In the genomic region with DNA sequence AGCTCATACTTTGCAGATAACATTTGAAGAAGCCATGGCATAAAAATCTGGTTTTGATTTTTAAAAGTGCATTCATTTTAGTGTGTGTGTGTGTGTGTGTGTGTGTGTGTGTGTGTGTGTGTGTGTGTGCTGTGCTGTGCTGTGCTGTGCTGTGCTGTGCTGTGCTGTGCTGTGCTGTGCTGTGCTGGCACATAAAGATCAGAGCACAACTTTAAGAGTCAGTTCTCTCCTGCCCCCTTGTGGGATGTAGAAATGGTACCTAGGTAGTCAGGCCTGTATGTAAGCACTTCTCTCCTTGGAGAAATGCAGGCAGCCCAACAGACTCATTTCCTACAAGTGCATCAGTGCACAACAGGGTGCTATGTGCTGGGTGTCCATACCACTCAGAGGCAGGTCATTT, we compare ENCODE assay signal across 10 mouse cellular contexts.
DNase-seq lines count a peak whose midpoint lies in the region; ATAC-seq lines count a peak whose summit lies in the region.
"Had no signal": no experiment of that assay in that cellular context is flagged by ENCODE, and none has a peak within 500 bp of the region (broad histone marks: within the 10 kb centered on the region; RNA-seq: fewer than 3 reads in every experiment).

No protein-coding gene starts in this region.

- H3K4me3 ChIP-seq in forebrain, embryonic 11.5 days (ENCODE audit: low read depth, low read length), result no peak overlapping the region
- H3K4me3 ChIP-seq in intestine, embryonic 15.5 days (replicated peaks), result no peak overlapping the region
- no peak overlapping the region for H3K4me3 ChIP-seq in neural tube, embryonic 15.5 days (replicated peaks)
- H3K4me3 ChIP-seq: embryonic facial prominence, embryonic 15.5 days; liver, embryonic 15.5 days had no signal

- no peak overlapping the region for H3K4me2 ChIP-seq in forebrain, embryonic 11.5 days (ENCODE audit: low read depth, low read length, severe bottlenecking)
- no peak overlapping the region for H3K4me2 ChIP-seq in intestine, embryonic 15.5 days (replicated peaks)
- no peak overlapping the region for H3K4me2 ChIP-seq in neural tube, embryonic 15.5 days
- H3K4me2 ChIP-seq: embryonic facial prominence, embryonic 15.5 days; liver, embryonic 15.5 days had no signal

- H3K9ac ChIP-seq in forebrain, embryonic 11.5 days (ENCODE audit: low read length), result no peak overlapping the region
- no peak overlapping the region for H3K9ac ChIP-seq in intestine, embryonic 15.5 days
- no peak overlapping the region for H3K9ac ChIP-seq in neural tube, embryonic 15.5 days (replicated peaks)
- H3K9ac ChIP-seq: embryonic facial prominence, embryonic 15.5 days; liver, embryonic 15.5 days had no signal

- peak; percentile 86; the same call in 1 of the 2 replicates for ATAC-seq in forebrain, embryonic 11.5 days (replicated peaks; ENCODE audit: low FRiP score)
- peak; percentile 78 for ATAC-seq in intestine, embryonic 15.5 days
- peak; percentile 61; the same call in 1 of the 2 replicates for ATAC-seq in neural tube, embryonic 15.5 days (ENCODE audit: low FRiP score)
- ATAC-seq in monocyte, adult 5-6 weeks (replicated peaks; ENCODE audit: insufficient number of reproducible peaks, low FRiP score, low TSS enrichment, poor library complexity, severe bottlenecking), result no peak

- no peaks in the 10 kb centered on the region for H3K9me3 ChIP-seq in forebrain, embryonic 11.5 days (ENCODE audit: control insufficient read depth, low read length)
- H3K9me3 ChIP-seq in intestine, embryonic 15.5 days, result no peaks in the 10 kb centered on the region
- no peaks in the 10 kb centered on the region for H3K9me3 ChIP-seq in neural tube, embryonic 15.5 days (replicated peaks)
- H3K9me3 ChIP-seq: embryonic facial prominence, embryonic 15.5 days; liver, embryonic 15.5 days had no signal

- no peaks in the 10 kb centered on the region for H3K27me3 ChIP-seq in forebrain, embryonic 11.5 days (ENCODE audit: control insufficient read depth, insufficient read depth, low read length)
- H3K27me3 ChIP-seq in intestine, embryonic 15.5 days (replicated peaks), result no peaks in the 10 kb centered on the region
- H3K27me3 ChIP-seq in neural tube, embryonic 15.5 days (replicated peaks), result no peaks in the 10 kb centered on the region
- H3K27me3 ChIP-seq: embryonic facial prominence, embryonic 15.5 days; liver, embryonic 15.5 days had no signal

- no peaks in the 10 kb centered on the region for H3K36me3 ChIP-seq in forebrain, embryonic 11.5 days (ENCODE audit: control insufficient read depth, insufficient read depth, low read length)
- no peaks in the 10 kb centered on the region for H3K36me3 ChIP-seq in intestine, embryonic 15.5 days
- no peaks in the 10 kb centered on the region for H3K36me3 ChIP-seq in neural tube, embryonic 15.5 days
- H3K36me3 ChIP-seq: embryonic facial prominence, embryonic 15.5 days; liver, embryonic 15.5 days had no signal

- no peak overlapping the region for H3K27ac ChIP-seq in forebrain, embryonic 11.5 days (ENCODE audit: low read depth, low read length)
- no peak overlapping the region for H3K27ac ChIP-seq in intestine, embryonic 15.5 days
- H3K27ac ChIP-seq in neural tube, embryonic 15.5 days (replicated peaks), result no peak overlapping the region
- H3K27ac ChIP-seq: embryonic facial prominence, embryonic 15.5 days; liver, embryonic 15.5 days had no signal

- no peaks in the 10 kb centered on the region for H3K4me1 ChIP-seq in forebrain, embryonic 11.5 days (replicated peaks; ENCODE audit: control insufficient read depth, insufficient read depth, low read length)
- no peaks in the 10 kb centered on the region for H3K4me1 ChIP-seq in intestine, embryonic 15.5 days (replicated peaks)
- H3K4me1 ChIP-seq in neural tube, embryonic 15.5 days, result no peaks in the 10 kb centered on the region
- H3K4me1 ChIP-seq: embryonic facial prominence, embryonic 15.5 days; liver, embryonic 15.5 days had no signal

- peak; percentile 83 for DNase-seq in gastrocnemius, postnatal 10 days
- DNase-seq in gastrocnemius, adult 18-20 months (ENCODE audit: low spot score), result no peak
- DNase-seq in adrenal gland, postnatal 25 days, result peak; percentile 4
- peak; percentile 55 for DNase-seq in forebrain, embryonic 11.5 days (ENCODE audit: low spot score)
- peak; percentile 35 to 76 for DNase-seq in left cerebral cortex, adult 9 months (ENCODE audit: low spot score in 2 of 2)
